Mouse (Mus musculus): ENCODE results near the gene Ap5m1.

DNA sequence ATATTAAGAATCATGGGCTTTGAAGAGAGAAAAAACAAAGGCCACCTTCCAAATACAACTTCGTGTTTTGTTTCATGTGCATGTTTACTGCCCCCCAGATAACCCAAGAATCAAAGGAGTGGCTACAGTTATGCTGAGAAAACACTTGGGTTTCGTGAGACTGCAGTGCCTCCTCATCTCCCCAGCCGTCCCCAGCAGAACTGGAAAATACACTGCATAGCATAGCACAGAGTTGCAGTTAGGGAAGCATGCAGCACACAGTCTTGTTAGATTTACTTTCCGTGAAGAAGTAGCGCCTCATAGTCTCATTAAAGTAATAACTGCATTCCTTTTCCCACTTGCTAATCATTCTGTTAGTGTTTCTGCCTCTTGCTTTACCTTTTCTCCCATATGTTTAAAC is 24.2 kb downstream of the Ap5m1 start:
- TF ChIP-seq POLR2A (IDR thresholded peaks at IDR 0.05; ENCODE audit: borderline replicate concordance, low read depth, low read length) (no peak), CTCF (IDR thresholded peaks at IDR 0.05; ENCODE audit: low read depth, low read length) (no peak)

All from bone marrow macrophage, adult 2 months (primary cell).